Mouse (Mus musculus): ENCODE results near the gene Ptk7. TPM values are rescaled to one million over a fixed set of nuclear protein-coding genes. Genes with fewer than 3 reads are reported as not detected.

The Ptk7 gene
- polyA plus RNA-seq, 2 experiments from 2014 or later = not detected

GRCm38 (mm10) chr17:46554977-46555672 is 74.2 kb downstream of the Ptk7 start:
- ATAC-seq = no peak

- no peak for ATAC-seq
Observed at GRCm38 (mm10) chr17:46554646-46554976, 74.7 kb downstream of the Ptk7 start.

- no peak for ATAC-seq
Observed at GRCm38 (mm10) chr17:46553926-46554325, 75.4 kb downstream of the Ptk7 start.

- no peak for ATAC-seq
Observed at GRCm38 (mm10) chr17:46553469-46553868, 75.8 kb downstream of the Ptk7 start.

GRCm38 (mm10) chr17:46552841-46553423 is 76.4 kb downstream of the Ptk7 start:
- ATAC-seq = peak; percentile 26

- no peak for ATAC-seq
Observed at GRCm38 (mm10) chr17:46552151-46552550, 77.2 kb downstream of the Ptk7 start.

GRCm38 (mm10) chr17:46551369-46551768 is 77.9 kb downstream of the Ptk7 start:
- no peak for ATAC-seq

GRCm38 (mm10) chr17:46550904-46551303 is 78.4 kb downstream of the Ptk7 start:
- ATAC-seq = no peak

- no peak for ATAC-seq
Observed at GRCm38 (mm10) chr17:46549642-46550041, 79.7 kb downstream of the Ptk7 start.

- ATAC-seq = peak; percentile 50
Observed at GRCm38 (mm10) chr17:46549193-46549592, 80.1 kb downstream of the Ptk7 start.

GRCm38 (mm10) chr17:46548741-46549140 is 80.6 kb downstream of the Ptk7 start:
- ATAC-seq = no peak

- ATAC-seq = no peak
Observed at GRCm38 (mm10) chr17:46547923-46548322, 81.4 kb downstream of the Ptk7 start.

- no peak for ATAC-seq
Observed at GRCm38 (mm10) chr17:46546995-46547394, 82.3 kb downstream of the Ptk7 start.

GRCm38 (mm10) chr17:46546591-46546990 is 82.7 kb downstream of the Ptk7 start:
- ATAC-seq = no peak

- ATAC-seq = peak; percentile 68
Observed at GRCm38 (mm10) chr17:46545813-46546564, 83.3 kb downstream of the Ptk7 start, which contains the start of gene Cul9. TSS of gene Cul9 (minus strand) at chr17:46546388.

GRCm38 (mm10) chr17:46543661-46544060 is 85.6 kb downstream of the Ptk7 start:
- no peak for ATAC-seq

- no peak for ATAC-seq
Observed at GRCm38 (mm10) chr17:46525579-46526307, 103.6 kb downstream of the Ptk7 start.

- ATAC-seq = no peak
Observed at GRCm38 (mm10) chr17:46525065-46525464, 104.2 kb downstream of the Ptk7 start.

GRCm38 (mm10) chr17:46521963-46522668 is 107.2 kb downstream of the Ptk7 start:
- ATAC-seq = no peak

GRCm38 (mm10) chr17:46521174-46521573 is 108.1 kb downstream of the Ptk7 start:
- no peak for ATAC-seq

- no peak for ATAC-seq
Observed at GRCm38 (mm10) chr17:46520385-46520979, 108.8 kb downstream of the Ptk7 start.

GRCm38 (mm10) chr17:46519971-46520370 is 109.3 kb downstream of the Ptk7 start:
- ATAC-seq = no peak
